Mouse (Mus musculus) gastrocnemius, adult 2 months (tissue): ENCODE data around the gene Tns4. TPM values are rescaled to one million over a fixed set of nuclear protein-coding genes. Genes with fewer than 3 reads are reported as not detected.

ENCODE experiments used
- DNase-seq: peaks from one replicate; pipeline ENCODE4 v3.0.0; 2022
- H3K27ac ChIP-seq: fragments of 200-600 bp; 2 replicates; pipeline ENCODE4 v1.8.1; 2022; ENCODE audit warnings: mild to moderate bottlenecking
- H3K4me3 ChIP-seq: fragments of 200-600 bp; 2 replicates; pipeline ENCODE4 v1.8.1; 2022; ENCODE audit warnings: mild to moderate bottlenecking, moderate library complexity
- CTCF ChIP-seq: fragments of 200-600 bp; IDR thresholded peaks from 2 replicates; pipeline ENCODE4 v1.8.1; 2022; ENCODE audit warnings: antibody characterized with exemption, mild to moderate bottlenecking, moderate library complexity
- intact Hi-C: fragments of 180-260 bp; cut with DNase I; formaldehyde crosslinking; loops from one replicate; pipeline ENCODE4 v1.15.1; 2025
- total RNA-seq, 2 experiments: library from RNA; stranded (reverse); gene quantifications; 2 replicates each; pipeline ENCODE4 v1.2.3; 2021

Tns4 gene
- total RNA-seq, 2 experiments from 2014 or later = 0.22 TPM; not detected in 1

- Histone ChIP-seq H3K27ac (peak overlapping the region; percentile 63; the same call in 1 of the 2 replicates), H3K4me3 (no peak overlapping the region)
- peak; percentile 46 for DNase-seq
- intact Hi-C loops = no loop called here
- no peak for TF ChIP-seq CTCF
Measured at GRCm38 (mm10) chr11:99055143-99055542, 34.0 kb downstream of the Tns4 start.

- peak overlapping the region; percentile 3; the same call in 1 of the 2 replicates for H3K4me3 ChIP-seq
- DNase-seq = peak; percentile 67
- H3K27ac ChIP-seq = peak overlapping the region; percentile 90
- intact Hi-C loops = no loop called here
- TF ChIP-seq CTCF = no peak
Measured at GRCm38 (mm10) chr11:99047643-99048042, 41.5 kb downstream of the Tns4 start.

- H3K27ac ChIP-seq = peak overlapping the region; percentile 90
- no peak for TF ChIP-seq CTCF
- H3K4me3 ChIP-seq = peak overlapping the region; percentile 1
- intact Hi-C loops = no loop called here
- DNase-seq = peak; percentile 89
Measured at GRCm38 (mm10) chr11:99047120-99047519, 42.0 kb downstream of the Tns4 start.

DNA sequence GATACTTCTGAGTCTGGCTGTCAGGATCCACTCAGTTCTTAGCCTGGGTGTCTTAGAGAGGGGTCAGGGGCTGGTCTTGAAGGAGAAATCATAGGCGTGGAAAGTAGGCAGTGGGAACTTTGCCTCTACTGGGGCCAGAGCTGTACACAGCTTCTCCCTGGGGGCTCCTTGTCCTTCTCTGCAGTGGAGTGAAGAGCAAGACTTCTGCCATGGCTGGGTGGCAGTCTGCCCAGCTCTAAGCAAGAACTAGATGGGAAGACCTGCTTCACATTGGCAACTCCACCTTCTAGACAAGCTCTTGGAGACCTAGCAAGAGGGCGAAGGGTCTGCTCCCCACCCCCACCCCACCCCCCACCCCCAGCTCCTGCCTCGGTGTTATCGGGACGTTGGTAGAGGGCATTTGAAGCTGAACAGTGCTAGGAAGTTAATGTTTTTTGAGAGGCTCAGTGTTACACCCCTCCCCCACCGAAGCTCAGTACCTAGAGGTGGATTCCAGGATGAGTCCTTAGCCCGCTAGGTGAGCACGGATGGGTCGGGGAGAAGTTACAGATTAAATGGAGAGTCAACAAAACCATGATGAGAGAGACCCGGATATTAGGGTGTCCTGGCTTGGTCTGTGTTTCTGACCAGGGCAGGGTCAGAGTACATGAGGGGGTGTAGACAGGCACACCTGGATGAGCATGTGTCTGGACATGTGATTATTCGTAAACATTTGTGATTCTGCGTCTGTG lies 43.8 kb downstream of the Tns4 start:
- H3K27ac ChIP-seq = peak overlapping the region; percentile 90
- peak; percentile 42 for DNase-seq
- intact Hi-C loops = no loop called here

DNA sequence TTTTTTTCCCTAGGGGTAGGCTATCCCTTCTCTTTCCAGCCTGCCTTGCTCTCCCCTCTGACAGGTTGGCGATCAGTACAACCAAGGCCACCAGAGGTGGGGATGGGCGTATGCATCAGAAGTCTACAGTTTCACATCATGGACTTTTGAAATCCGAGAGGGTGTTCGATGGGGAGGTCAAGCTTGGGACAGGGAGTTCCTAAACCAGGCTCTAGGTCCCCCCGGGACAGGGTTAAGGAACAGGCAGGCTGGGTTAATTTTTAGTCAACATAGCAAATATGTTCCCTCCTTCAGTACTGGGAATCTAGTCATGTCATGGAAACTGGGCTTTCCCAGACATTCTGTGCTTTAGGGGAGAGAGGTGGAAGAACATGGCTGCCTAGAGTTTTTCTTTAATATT lies 44.8 kb downstream of the Tns4 start:
- H3K27ac ChIP-seq = peak overlapping the region; percentile 90
- intact Hi-C loops = no loop called here
- peak overlapping the region; percentile 81 for H3K4me3 ChIP-seq
- no peak for TF ChIP-seq CTCF
- peak; percentile 44 for DNase-seq

More for the DNA sequence above, 43.8 kb downstream of the Tns4 start:
- H3K4me3 ChIP-seq = peak overlapping the region; percentile 11; the same call in 1 of the 2 replicates
- TF ChIP-seq CTCF = no peak

DNA sequence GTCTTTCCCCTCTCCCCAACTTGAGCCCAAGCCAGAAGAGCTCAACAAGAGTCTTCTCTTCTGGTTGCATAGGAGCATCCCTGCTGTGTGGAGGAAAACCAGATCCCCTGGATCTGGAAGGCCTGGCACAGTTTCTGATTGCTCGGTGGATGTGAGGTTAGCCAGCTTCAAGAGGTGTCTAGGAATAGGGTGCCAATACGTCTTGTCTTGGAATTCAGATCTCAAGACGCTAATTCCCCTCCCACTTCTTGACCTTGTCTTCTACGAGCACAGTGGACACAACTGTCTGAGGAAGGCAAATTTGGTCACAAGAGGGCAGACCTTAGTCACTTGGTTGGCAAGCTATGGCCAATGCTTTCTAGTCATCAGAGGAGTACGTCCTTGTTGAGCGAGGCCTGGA lies 45.5 kb downstream of the Tns4 start:
- H3K4me3 ChIP-seq = peak overlapping the region; percentile 81

DNA sequence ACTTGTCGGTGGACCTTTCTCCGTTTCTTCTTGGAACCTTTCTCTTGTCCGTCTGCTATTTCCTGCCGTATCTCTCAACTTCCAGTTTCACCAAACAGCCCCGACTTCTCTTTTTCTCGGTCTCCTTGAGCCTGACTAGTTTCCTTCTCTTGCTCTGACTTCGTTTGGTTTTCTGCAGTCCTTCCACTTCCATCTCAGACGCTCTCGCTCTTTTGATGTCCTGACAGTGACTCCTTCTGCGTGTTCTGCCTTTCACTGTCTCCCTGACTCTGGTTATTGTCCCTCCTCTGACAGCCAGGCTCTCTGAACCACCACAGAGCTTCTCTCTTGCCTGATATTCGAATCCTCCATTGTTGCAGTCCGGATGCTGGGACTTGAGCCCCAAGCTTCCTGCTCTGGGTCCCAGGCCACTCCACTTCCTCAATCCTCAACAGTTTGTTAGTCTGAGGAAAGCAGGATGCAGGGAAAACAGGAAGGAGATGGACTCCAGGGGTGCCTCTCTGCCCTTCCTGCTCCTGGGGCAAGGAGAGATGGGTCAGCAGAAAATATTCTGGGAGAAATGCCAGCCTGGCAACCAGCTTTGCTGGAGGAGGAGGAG lies 46.2 kb downstream of the Tns4 start:
- DNase-seq = peak; percentile 65
- H3K4me3 ChIP-seq = peak overlapping the region; percentile 81
- intact Hi-C loops = no loop called here
- H3K27ac ChIP-seq = peak overlapping the region; percentile 90
- TF ChIP-seq CTCF = no peak

More for the DNA sequence above, 45.5 kb downstream of the Tns4 start:
- DNase-seq = no peak
- peak overlapping the region; percentile 90 for H3K27ac ChIP-seq
- peak; percentile 8; the same call in 1 of the 2 replicates for TF ChIP-seq CTCF
- intact Hi-C loops = no loop called here

- DNase-seq = no peak
- intact Hi-C loops = no loop called here
- Histone ChIP-seq H3K27ac (peak overlapping the region; percentile 90), H3K4me3 (peak overlapping the region; percentile 81)
- TF ChIP-seq CTCF = no peak
Measured at GRCm38 (mm10) chr11:99041841-99042780, 47.0 kb downstream of the Tns4 start.

GRCm38 (mm10) chr11:99041051-99041729 lies 47.9 kb downstream of the Tns4 start, which contains the start of gene Igfbp4:
Gene Igfbp4 (plus strand): TSS chr11:99041244.
- Histone ChIP-seq H3K4me3 (peak within 1 kb of the TSS; percentile 81), H3K27ac (peak within 1 kb of the TSS; percentile 90)
- TF ChIP-seq CTCF = peak; percentile 26
- intact Hi-C loops = no loop called here
- peak; percentile 84 for DNase-seq

DNA sequence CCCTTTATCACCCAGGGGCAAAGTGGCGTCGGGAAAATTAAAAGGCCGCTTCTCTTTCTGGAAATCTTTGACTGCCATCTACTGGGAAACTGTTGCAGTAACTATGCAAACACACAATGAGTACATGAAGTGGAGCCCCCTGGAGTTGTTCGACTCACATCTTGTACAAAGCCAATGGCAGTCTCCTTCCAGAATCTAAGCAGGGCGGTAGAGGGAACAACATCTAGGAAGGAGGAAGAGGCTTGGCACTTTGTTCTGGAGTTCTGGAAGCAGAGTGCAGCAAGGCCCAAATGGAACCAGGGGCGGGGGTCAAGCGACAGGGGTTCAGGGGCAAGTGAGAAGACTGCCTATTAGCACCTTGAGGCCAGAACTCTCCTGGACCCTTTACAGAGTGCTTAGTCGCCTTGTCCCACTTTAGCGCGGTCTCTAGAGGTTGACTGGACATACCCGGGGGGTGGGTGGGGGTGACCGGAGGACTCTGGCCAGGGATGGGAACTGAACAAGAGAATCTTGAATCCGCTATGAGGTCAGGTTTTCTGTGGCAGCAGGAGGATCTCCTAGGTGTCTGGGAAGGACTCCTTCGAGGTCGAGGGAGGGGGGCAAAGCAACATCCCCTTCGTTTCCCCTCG lies 48.6 kb downstream of the Tns4 start:
- intact Hi-C loops = loop anchor here (1.0 kb wide), 1 partner anchor 84 kb away; no protein-coding TSS in a partner anchor
- DNase-seq = no peak

GRCm38 (mm10) chr11:99039782-99040181 lies 49.3 kb downstream of the Tns4 start:
- intact Hi-C loops = loop anchor here (1.0 to 10.0 kb wide), 5 partner anchors 27 to 115 kb away; partner anchors contain the start of genes Gjd3 and Rara
- DNase-seq = peak; percentile 84
- Histone ChIP-seq H3K27ac (peak overlapping the region; percentile 90), H3K4me3 (peak overlapping the region; percentile 81)
- peak; percentile 85 for TF ChIP-seq CTCF

More for the DNA sequence above, 48.6 kb downstream of the Tns4 start:
- H3K27ac ChIP-seq = peak overlapping the region; percentile 90
- H3K4me3 ChIP-seq = peak overlapping the region; percentile 81
- peak; percentile 58 for TF ChIP-seq CTCF
